Mouse (Mus musculus) midbrain, embryonic 13.5 days (tissue): Measurements from ENCODE around the gene Rbms3. TPM values are rescaled to one million over a fixed set of nuclear protein-coding genes. Genes with fewer than 3 reads are reported as not detected.
A peak's percentile ranks its signal among the peaks of the same experiment; 100 is the strongest.

Experiments
- ATAC-seq: fragments of 200-750 bp; cut with Nextera tagmentation; 2 replicates; pipeline ENCODE4 v1.8.0; 2017; ENCODE audit warnings: mild to moderate bottlenecking, moderate TSS enrichment, moderate library complexity
- H3K27ac ChIP-seq: fragments of 300-500 bp; sonication (generic); 2 replicates; pipeline ENCODE4 v1.5.1; 2015; ENCODE audit warnings: inconsistent platforms, mild to moderate bottlenecking, moderate library complexity
- H3K27me3 ChIP-seq: fragments of 300-500 bp; sonication (generic); 2 replicates; pipeline ENCODE4 v1.6.1; 2015; ENCODE audit warnings: mild to moderate bottlenecking, inconsistent platforms
- H3K36me3 ChIP-seq: fragments of 300-500 bp; sonication (generic); 2 replicates; pipeline ENCODE4 v1.6.1; 2015; ENCODE audit warnings: mild to moderate bottlenecking, inconsistent platforms
- H3K4me1 ChIP-seq: fragments of 300-500 bp; sonication (generic); replicated peaks from 2 replicates; pipeline ENCODE4 v1.6.1; 2015; ENCODE audit warnings: inconsistent platforms
- H3K4me2 ChIP-seq: fragments of 300-500 bp; sonication (generic); replicated peaks from 2 replicates; pipeline ENCODE4 v1.6.1; 2015; ENCODE audit warnings: moderate library complexity, mild to moderate bottlenecking, inconsistent platforms
- H3K4me3 ChIP-seq: fragments of 300-500 bp; sonication (generic); replicated peaks from 2 replicates; pipeline ENCODE4 v1.5.1; 2015; ENCODE audit warnings: mild to moderate bottlenecking, inconsistent platforms
- H3K9ac ChIP-seq: fragments of 300-500 bp; sonication (generic); replicated peaks from 2 replicates; pipeline ENCODE4 v1.6.1; 2015; ENCODE audit warnings: mild to moderate bottlenecking, inconsistent platforms
- H3K9me3 ChIP-seq: fragments of 300-500 bp; sonication (generic); 2 replicates; pipeline ENCODE4 v1.6.1; 2016; ENCODE audit warnings: mild to moderate bottlenecking, inconsistent platforms
- WGBS: fragments of 180-500 bp; shearing (Covaris S2); methylation state at CpG from one replicate; pipeline ENCODE4 v1.1.7; 2015; 5-methylcytosine and 5-hydroxymethylcytosine counted together
- polyA plus RNA-seq: library from polyadenylated mRNA; unstranded; fragments of >200 nt; fragmentation: Nextera tagmentation; extraction: Ambion mirVana; gene quantifications from 2 replicates; pipeline ENCODE4 v1.2.1, GENCODE M21; 2015

The Rbms3 gene
- polyA plus RNA-seq, 1 experiment from 2014 or later: 30.8 TPM

- Histone ChIP-seq H3K36me3 (no peaks in the 10 kb centered on the region), H3K4me1 (peaks cover 9% of the 10 kb centered on the region), H3K27me3 (peaks cover 28% of the 10 kb centered on the region; the same call in 1 of the 2 replicates), H3K27ac (no peak overlapping the region), H3K4me2 (no peak overlapping the region; the same call in 1 of the 2 replicates), H3K9me3 (no peaks in the 10 kb centered on the region), H3K9ac (no peak overlapping the region), H3K4me3 (no peak overlapping the region)
- peak; percentile 58; the same call in 1 of the 2 replicates for ATAC-seq
- 25% methylated on average over 15 of the region's 15 CpGs for WGBS
Observed at GRCm38 (mm10) chr9:117297662-117298531, 331.8 kb downstream of the Rbms3 start.

GRCm38 (mm10) chr9:117291066-117291850 lies 338.5 kb downstream of the Rbms3 start:
- Histone ChIP-seq H3K9ac (no peak overlapping the region), H3K4me1 (0 out of 2 replicates have a peak, but pooled peaks cover 4% of the 10 kb centered on the region), H3K36me3 (no peaks in the 10 kb centered on the region), H3K9me3 (no peaks in the 10 kb centered on the region), H3K4me2 (no peak overlapping the region), H3K27ac (no peak overlapping the region), H3K4me3 (no peak overlapping the region), H3K27me3 (peaks cover 18% of the 10 kb centered on the region; the same call in 1 of the 2 replicates)
- WGBS: 78% methylated on average over 15 of the region's 15 CpGs
- no peak for ATAC-seq

GRCm38 (mm10) chr9:117274846-117275245 lies 354.9 kb downstream of the Rbms3 start:
- ATAC-seq: no peak
- Histone ChIP-seq H3K9me3 (no peaks in the 10 kb centered on the region), H3K9ac (no peak overlapping the region), H3K27me3 (no peaks in the 10 kb centered on the region), H3K4me1 (no peaks in the 10 kb centered on the region), H3K4me2 (no peak overlapping the region), H3K27ac (no peak overlapping the region), H3K36me3 (no peaks in the 10 kb centered on the region), H3K4me3 (no peak overlapping the region)
- 82% methylated on average over 12 of the region's 12 CpGs for WGBS

GRCm38 (mm10) chr9:117259614-117260013 lies 370.1 kb downstream of the Rbms3 start:
- no peak overlapping the region for H3K4me3 ChIP-seq
- WGBS: 90% methylated on average over 5 of the region's 5 CpGs

GRCm38 (mm10) chr9:117253361-117253760 lies 376.4 kb downstream of the Rbms3 start:
- Histone ChIP-seq H3K4me1 (peaks cover 27% of the 10 kb centered on the region), H3K36me3 (no peaks in the 10 kb centered on the region), H3K9ac (no peak overlapping the region; the same call in 1 of the 2 replicates), H3K9me3 (no peaks in the 10 kb centered on the region), H3K4me2 (peak overlapping the region; percentile 29), H3K27me3 (0 out of 2 replicates have a peak, but pooled peaks cover 6% of the 10 kb centered on the region), H3K4me3 (peak overlapping the region; percentile 45; the same call in 1 of the 2 replicates), H3K27ac (no peak overlapping the region)
- WGBS: 48% methylated on average over 11 of the region's 11 CpGs
- no peak for ATAC-seq

More at GRCm38 (mm10) chr9:117259614-117260013, 370.1 kb downstream of the Rbms3 start:
- ATAC-seq: no peak
- H3K4me2 ChIP-seq: no peak overlapping the region
- no peak overlapping the region for H3K27ac ChIP-seq
- no peaks in the 10 kb centered on the region for H3K27me3 ChIP-seq
- no peak overlapping the region for H3K9ac ChIP-seq
- no peaks in the 10 kb centered on the region for H3K4me1 ChIP-seq
- no peaks in the 10 kb centered on the region for H3K36me3 ChIP-seq
- no peaks in the 10 kb centered on the region for H3K9me3 ChIP-seq

- H3K4me3 ChIP-seq: peak overlapping the region; percentile 45
- no peaks in the 10 kb centered on the region for H3K36me3 ChIP-seq
- H3K9me3 ChIP-seq: no peaks in the 10 kb centered on the region
- 1% methylated on average over 10 of the region's 10 CpGs for WGBS
- 0 out of 2 replicates have a peak overlapping the region, but pooled peaks have one; percentile 36 for H3K27ac ChIP-seq
- peak; percentile 75 for ATAC-seq
- H3K27me3 ChIP-seq: 0 out of 2 replicates have a peak, but pooled peaks cover 6% of the 10 kb centered on the region
- peak overlapping the region; percentile 79 for H3K4me2 ChIP-seq
- H3K4me1 ChIP-seq: peaks cover 27% of the 10 kb centered on the region
- H3K9ac ChIP-seq: peak overlapping the region; percentile 75
Observed at GRCm38 (mm10) chr9:117252411-117252861, 377.3 kb downstream of the Rbms3 start.

- peak overlapping the region; percentile 49; the same call in 1 of the 2 replicates for H3K27ac ChIP-seq
- H3K9me3 ChIP-seq: no peaks in the 10 kb centered on the region
- ATAC-seq: peak; percentile 78
- H3K4me2 ChIP-seq: peak overlapping the region; percentile 79
- H3K4me1 ChIP-seq: peaks cover 27% of the 10 kb centered on the region
- H3K4me3 ChIP-seq: peak overlapping the region; percentile 45
- H3K9ac ChIP-seq: peak overlapping the region; percentile 75
- no peaks in the 10 kb centered on the region for H3K36me3 ChIP-seq
- 0 out of 2 replicates have a peak, but pooled peaks cover 6% of the 10 kb centered on the region for H3K27me3 ChIP-seq
- under 1% methylated on average over 29 of the region's 29 CpGs for WGBS
Observed at GRCm38 (mm10) chr9:117251521-117252368, 378.0 kb downstream of the Rbms3 start.

GRCm38 (mm10) chr9:117250831-117251165 lies 378.9 kb downstream of the Rbms3 start:
- Histone ChIP-seq H3K27ac (no peak overlapping the region), H3K4me2 (peak overlapping the region; percentile 79), H3K4me1 (peaks cover 27% of the 10 kb centered on the region), H3K9me3 (no peaks in the 10 kb centered on the region), H3K4me3 (peak overlapping the region; percentile 45), H3K36me3 (no peaks in the 10 kb centered on the region), H3K9ac (peak overlapping the region; percentile 75; the same call in 1 of the 2 replicates), H3K27me3 (0 out of 2 replicates have a peak, but pooled peaks cover 6% of the 10 kb centered on the region)
- ATAC-seq: peak; percentile 29
- WGBS: 14% methylated on average over 2 of the region's 2 CpGs

GRCm38 (mm10) chr9:117250036-117250830 lies 379.5 kb downstream of the Rbms3 start:
- Histone ChIP-seq H3K27ac (no peak overlapping the region), H3K36me3 (no peaks in the 10 kb centered on the region), H3K4me2 (peak overlapping the region; percentile 79), H3K9me3 (no peaks in the 10 kb centered on the region), H3K9ac (peak overlapping the region; percentile 75; the same call in 1 of the 2 replicates), H3K4me3 (peak overlapping the region; percentile 45), H3K4me1 (peaks cover 27% of the 10 kb centered on the region), H3K27me3 (0 out of 2 replicates have a peak, but pooled peaks cover 6% of the 10 kb centered on the region)
- 32% methylated on average over 13 of the region's 13 CpGs for WGBS
- ATAC-seq: peak; percentile 51; the same call in 1 of the 2 replicates

- WGBS: 44% methylated on average over 5 of the region's 5 CpGs
- Histone ChIP-seq H3K36me3 (no peaks in the 10 kb centered on the region), H3K27ac (no peak overlapping the region), H3K4me1 (peaks cover 17% of the 10 kb centered on the region), H3K4me2 (no peak overlapping the region), H3K4me3 (no peak overlapping the region), H3K9ac (no peak overlapping the region), H3K9me3 (no peaks in the 10 kb centered on the region), H3K27me3 (no peaks in the 10 kb centered on the region)
- no peak for ATAC-seq
Observed at GRCm38 (mm10) chr9:117247311-117247980, 382.3 kb downstream of the Rbms3 start.
